Mouse (Mus musculus) embryonic fibroblast, embryonic 13.5 days (primary cell): ENCODE results near the gene Plekhg5. TPM values are rescaled to one million over a fixed set of nuclear protein-coding genes. Genes with fewer than 3 reads are reported as not detected.
A peak's percentile ranks its signal among the peaks of the same experiment; 100 is the strongest.

Experiments used
- H3K27ac ChIP-seq: 2 replicates; pipeline ENCODE4 v1.5.1; 2012; ENCODE audit warnings: low read length, control low read depth, inconsistent platforms; ENCODE audit not compliant: insufficient read depth
- H3K4me1 ChIP-seq: 2 replicates; pipeline ENCODE4 v1.6.1; 2011; ENCODE audit warnings: low read length; ENCODE audit not compliant: control insufficient read depth, insufficient read depth
- H3K4me3 ChIP-seq: 2 replicates; pipeline ENCODE4 v1.5.1; 2011; ENCODE audit warnings: mild to moderate bottlenecking, control low read depth, low read length; ENCODE audit not compliant: insufficient read depth
- CTCF ChIP-seq: IDR thresholded peaks from 2 replicates; pipeline ENCODE4 v1.5.1; 2011; ENCODE audit warnings: mild to moderate bottlenecking, control low read depth, low read length, moderate library complexity, borderline replicate concordance; ENCODE audit not compliant: insufficient read depth
- POLR2A ChIP-seq: IDR thresholded peaks from 2 replicates; pipeline ENCODE4 v1.6.1; 2011; ENCODE audit warnings: low read depth, mild to moderate bottlenecking, control low read depth, low read length, moderate library complexity
- polyA plus RNA-seq: library from polyadenylated mRNA; stranded (reverse); fragments of >200 nt; gene quantifications from 2 replicates; pipeline ENCODE4 v1.2.4, GENCODE M21; 2011; ENCODE audit warnings: low read depth; ENCODE audit not compliant: missing spikeins, insufficient read length

The Plekhg5 gene
- polyA plus RNA-seq, 1 experiment, result 8.8 TPM

DNA sequence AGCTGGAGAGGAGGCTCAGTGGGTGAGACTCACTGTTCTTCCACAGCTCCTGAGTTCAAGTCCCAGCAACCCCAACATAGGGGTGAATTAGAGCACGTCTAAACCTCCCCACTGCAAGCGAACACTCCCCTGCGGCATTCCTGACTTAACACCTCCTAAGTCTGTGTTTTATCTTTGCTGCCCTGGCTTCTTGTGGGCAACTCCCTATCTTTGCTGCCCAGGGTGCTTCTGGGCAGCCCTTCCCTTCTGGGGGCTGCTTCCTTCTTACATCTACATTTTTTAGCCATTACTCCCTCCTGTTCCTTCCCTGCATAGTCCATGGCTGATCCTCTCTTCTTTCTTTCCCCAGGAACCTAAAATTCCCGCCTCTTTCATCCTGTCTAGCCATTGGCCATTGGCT is 38.4 kb downstream of the Plekhg5 start:
- peaks cover 3% of the 10 kb centered on the region; the same call in 1 of the 2 replicates for H3K4me1 ChIP-seq
- H3K4me3 ChIP-seq, result no peak overlapping the region
- H3K27ac ChIP-seq, result no peak overlapping the region
- no peak for TF ChIP-seq POLR2A
- no peak for TF ChIP-seq CTCF

DNA sequence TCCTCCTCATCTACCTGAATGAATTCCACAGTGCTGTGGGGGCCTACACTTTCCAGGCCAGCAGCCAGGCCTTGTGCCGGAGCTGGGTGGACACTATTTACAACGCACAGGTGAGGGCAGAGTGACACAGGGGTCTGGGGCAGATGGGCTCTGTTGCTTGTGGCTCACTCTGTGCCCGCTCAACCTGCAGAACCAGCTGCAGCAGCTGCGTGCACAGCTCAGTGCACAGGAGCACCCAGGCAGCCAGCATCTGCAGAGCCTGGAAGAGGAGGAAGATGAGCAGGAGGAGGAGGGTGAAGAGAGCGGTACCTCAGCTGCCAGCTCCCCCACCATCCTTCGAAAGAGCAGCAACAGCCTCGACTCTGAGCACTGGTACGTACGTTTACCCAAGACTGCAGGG is 40.0 kb downstream of the Plekhg5 start:
- Histone ChIP-seq H3K27ac (no peak overlapping the region), H3K4me3 (no peak overlapping the region), H3K4me1 (peaks cover 3% of the 10 kb centered on the region; the same call in 1 of the 2 replicates)
- TF ChIP-seq POLR2A (no peak), CTCF (no peak)

DNA sequence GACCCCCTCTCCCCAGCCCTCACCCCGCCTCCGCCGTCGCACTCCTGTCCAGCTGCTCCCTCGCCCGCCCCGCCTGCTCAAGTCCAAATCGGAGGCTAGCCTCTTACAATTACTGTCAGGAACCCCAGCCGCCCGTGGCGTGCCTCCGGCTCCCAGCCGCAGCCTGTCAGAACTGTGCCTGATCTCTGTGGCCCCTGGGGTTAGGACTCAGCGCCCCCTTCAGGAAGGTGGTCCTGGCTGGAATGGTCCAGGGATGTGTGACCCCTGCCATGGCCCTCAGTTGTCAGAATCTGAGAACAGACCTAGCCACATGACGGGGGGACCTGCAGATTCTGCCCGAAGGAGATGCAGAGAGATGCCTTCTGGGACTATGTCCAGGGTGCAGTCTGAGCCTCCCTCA is 41.8 kb downstream of the Plekhg5 start:
- Histone ChIP-seq H3K27ac (no peak overlapping the region), H3K4me1 (no peaks in the 10 kb centered on the region), H3K4me3 (no peak overlapping the region)
- TF ChIP-seq CTCF, result no peak
- no peak for TF ChIP-seq POLR2A

DNA sequence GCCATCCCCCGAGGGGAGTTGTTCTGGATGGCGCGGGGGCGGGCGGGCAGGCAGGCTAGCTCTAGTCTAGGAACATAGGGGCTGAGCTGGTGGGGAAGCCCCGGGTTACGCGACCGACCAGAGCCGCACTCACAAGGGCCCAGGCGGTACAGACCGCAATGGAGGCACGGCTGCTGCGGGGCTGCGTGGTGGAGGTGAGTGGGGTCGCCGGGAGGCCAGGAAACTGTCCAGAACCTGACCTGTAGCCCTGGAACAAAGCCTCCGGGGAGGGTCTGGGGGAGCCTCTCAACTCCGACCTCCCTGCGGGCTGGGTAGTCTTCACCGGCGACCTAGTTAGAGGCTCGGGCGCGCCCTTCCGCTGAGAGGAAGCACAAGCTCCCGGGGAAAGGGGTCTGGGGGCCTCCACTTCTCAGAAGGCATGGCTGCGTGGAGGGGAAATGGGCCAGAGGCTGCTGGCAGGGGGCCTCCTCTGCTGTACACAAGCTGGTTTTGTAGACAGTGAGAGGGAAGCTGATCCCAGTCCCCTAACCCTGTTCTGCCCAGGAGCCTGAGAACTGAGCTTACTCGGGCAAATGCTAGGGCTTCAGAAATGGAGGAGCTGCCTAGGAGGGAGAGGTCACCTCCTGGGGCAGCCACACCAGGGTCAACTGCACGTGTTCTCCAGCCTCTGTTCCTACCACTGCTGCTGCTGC is 43.8 kb downstream of the Plekhg5 start, which contains the start of gene Tnfrsf25:
TSS of gene Tnfrsf25 (plus strand) at position 14 of the 692 bp plus-strand sequence.
- Histone ChIP-seq H3K4me1 (no peaks in the 10 kb centered on the region), H3K4me3 (no peak within 1 kb of the TSS), H3K27ac (no peak within 1 kb of the TSS)
- TF ChIP-seq POLR2A, result no peak

DNA sequence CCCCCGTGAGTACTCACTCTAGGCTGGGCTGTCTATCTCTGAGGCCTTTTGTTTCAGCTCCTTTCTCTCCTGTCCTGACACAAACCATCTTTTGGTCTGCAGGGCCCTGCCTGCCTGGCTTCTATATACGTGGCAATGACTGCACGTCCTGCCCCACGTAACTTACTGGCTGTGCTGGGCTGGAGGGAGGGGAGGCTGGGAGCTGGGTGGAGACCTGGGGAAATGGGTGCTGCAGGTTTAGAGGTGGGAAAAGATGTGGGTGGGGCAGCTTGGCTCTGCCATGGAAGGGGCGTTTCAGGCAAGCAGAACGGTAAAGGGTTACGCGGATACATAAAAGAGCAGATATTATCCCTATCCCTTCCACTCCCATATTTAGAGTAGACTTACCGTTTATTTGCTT is 45.2 kb downstream of the Plekhg5 start:
- H3K4me1 ChIP-seq, result no peaks in the 10 kb centered on the region
- no peak for TF ChIP-seq CTCF
- no peak for TF ChIP-seq POLR2A
- H3K27ac ChIP-seq, result no peak overlapping the region
- no peak overlapping the region for H3K4me3 ChIP-seq

DNA sequence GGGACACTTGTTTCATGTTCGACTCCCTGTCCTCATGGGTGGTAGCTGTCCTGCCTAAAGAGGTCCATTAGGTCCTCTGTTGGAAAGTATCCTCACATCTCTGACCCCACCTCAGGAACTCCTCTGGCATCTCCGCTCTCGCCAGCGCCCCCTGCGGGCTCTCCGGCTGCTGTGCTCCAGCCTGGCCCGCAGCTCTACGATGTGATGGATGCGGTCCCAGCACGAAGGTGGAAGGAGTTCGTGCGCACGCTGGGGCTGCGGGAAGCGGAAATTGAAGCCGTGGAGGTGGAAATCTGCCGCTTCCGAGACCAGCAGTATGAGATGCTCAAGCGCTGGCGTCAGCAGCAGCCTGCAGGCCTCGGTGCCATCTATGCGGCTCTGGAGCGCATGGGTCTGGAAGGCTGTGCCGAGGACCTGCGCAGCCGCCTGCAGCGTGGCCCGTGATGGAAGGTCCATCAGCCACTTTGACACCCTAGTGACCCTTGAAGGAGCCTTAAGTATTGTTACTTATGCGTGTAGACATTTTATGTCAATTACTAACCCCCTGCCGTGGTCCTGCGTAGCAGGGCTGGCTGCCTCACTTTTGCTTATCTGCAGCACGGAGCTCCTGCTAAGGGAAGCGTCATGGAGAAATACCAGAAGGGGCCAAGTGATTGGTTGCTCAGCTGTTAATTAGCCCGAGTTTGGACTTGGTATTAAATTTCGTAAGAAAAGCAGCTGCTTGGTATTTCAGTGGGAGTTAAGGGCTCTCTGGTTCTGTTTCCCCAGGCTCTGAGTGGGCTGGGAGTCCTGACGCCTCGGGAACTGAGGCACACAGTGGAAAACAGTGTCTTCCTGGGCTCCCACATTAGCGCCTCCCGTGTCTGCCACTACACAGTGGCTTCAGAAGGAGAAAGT is 47.3 kb downstream of the Plekhg5 start:
- Histone ChIP-seq H3K4me3 (no peak overlapping the region), H3K27ac (no peak overlapping the region), H3K4me1 (no peaks in the 10 kb centered on the region)
- TF ChIP-seq CTCF (0 out of 2 replicates have a peak, but pooled peaks have one; percentile 6), POLR2A (no peak)

DNA sequence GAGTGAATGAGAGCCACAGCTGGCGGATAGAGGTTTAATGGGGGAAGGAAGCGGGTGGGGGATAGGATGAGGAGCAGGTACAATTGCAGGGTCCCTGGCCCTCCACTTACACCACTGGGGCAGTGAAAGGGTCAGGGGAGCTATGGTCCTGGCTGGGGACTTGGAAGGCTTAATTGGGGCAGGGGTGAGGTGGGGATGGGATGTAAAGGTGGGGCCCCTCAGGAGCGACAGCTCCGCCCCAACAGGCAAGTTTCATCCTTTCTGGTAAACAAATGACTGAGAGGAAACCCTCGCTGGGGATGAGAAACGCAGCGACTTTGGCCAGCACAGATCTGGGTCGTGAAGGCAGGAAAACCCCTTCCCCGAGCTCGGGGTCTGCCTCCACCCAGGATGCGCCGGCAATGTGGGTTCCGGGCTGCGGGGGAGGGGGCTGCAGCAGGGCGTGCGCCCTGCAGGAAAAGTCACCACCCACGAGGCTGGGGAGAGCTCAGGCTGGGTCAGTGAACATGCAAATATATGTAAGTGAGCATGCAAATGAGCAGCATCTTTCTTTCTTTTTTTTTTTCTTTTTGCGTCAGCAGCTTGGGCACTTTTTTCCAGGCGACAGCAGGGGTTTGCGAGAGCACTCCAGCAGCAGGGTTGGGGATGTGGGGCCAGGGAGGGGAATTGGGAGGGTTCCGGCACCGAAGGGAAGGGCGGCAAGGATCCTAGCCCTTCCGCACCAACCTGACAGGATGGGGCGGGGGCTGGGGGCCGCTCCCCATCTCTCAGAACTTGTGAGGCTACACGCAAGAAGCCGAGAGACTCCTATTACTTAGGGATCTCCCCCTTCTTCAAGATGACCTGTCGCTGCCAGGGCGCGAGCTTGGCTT is 48.2 kb downstream of the Plekhg5 start:
- no peaks in the 10 kb centered on the region for H3K4me1 ChIP-seq
- no peak for TF ChIP-seq POLR2A
- TF ChIP-seq CTCF, result no peak

DNA sequence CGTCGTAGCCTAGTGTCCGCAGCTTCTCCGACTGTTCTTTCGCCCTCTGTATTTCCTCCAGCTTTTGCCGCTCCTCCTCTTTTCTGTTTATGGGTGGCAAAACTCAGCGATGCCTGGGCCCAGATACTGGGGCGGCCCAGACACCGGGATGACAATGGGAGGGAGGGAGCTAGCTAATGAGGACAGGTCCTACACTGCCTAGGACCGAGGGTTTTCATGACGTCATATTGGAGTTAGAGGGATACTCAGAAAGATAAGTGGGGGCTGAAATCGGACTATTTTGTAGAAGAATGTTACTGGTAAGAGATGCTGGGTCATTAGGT is 48.8 kb downstream of the Plekhg5 start:
- Histone ChIP-seq H3K4me1 (no peaks in the 10 kb centered on the region), H3K4me3 (no peak overlapping the region), H3K27ac (no peak overlapping the region)
- TF ChIP-seq CTCF (no peak), POLR2A (no peak)

More for the DNA sequence above, 48.2 kb downstream of the Plekhg5 start:
- H3K27ac ChIP-seq, result no peak overlapping the region
- no peak overlapping the region for H3K4me3 ChIP-seq

DNA sequence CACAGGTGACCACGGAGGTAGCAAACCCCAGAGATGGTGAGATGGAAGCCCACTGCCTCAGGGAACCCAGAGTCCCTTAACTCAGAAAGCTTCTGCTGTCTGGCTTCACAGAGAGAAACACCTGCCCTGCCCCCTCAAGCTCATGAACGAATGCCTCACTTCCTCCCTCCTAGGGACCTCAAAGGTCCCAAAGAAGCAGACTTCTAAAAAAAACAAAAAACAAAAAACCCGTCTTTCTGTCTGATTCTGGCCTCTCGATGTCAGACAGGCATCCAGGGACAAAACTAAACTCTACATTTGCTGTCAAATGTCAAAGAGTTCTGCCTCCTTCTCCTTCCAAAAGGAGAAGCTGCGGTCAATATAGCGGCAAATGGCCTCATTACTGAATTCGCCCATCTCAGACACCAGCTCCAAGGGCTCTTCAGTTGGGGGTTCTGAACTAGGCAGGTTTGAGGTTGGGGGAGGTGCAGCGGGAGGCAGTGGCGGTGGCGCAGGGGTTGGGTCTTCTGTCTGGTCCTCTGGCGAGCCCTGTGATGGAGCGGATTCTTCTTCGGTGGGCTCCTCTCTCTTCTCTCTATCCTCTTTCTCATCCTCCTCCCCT is 52.2 kb downstream of the Plekhg5 start:
- TF ChIP-seq POLR2A (no peak), CTCF (no peak)
- no peak overlapping the region for H3K4me3 ChIP-seq
- no peaks in the 10 kb centered on the region for H3K4me1 ChIP-seq
- H3K27ac ChIP-seq, result no peak overlapping the region
